Mouse (Mus musculus) brown adipose tissue, adult 24 weeks (tissue): Measurements from ENCODE around the gene Tepsin. TPM values are rescaled to one million over a fixed set of nuclear protein-coding genes. Genes with fewer than 3 reads are reported as not detected.

Source experiments
- polyA plus RNA-seq: library from polyadenylated mRNA; stranded (reverse); fragments of >200 nt; gene quantifications from 2 replicates; pipeline ENCODE4 v1.2.4, GENCODE M21; 2012; ENCODE audit not compliant: missing spikeins, insufficient read depth, insufficient read length

Tepsin gene
- polyA plus RNA-seq, 1 experiment: 4.8 TPM

Other genes starting within 250 kb of the Tepsin start
- gene Chmp6, start 185.3 kb downstream of the Tepsin start, polyA plus RNA-seq: 18.2 and 22.0 TPM in 2 replicates
- 2.7 and 5.5 TPM in 2 replicates for gene Baiap2, start 156.0 kb downstream of the Tepsin start, polyA plus RNA-seq
- 6.7 and 12.0 TPM in 2 replicates for gene Aatk, start 51.6 kb downstream of the Tepsin start, polyA plus RNA-seq
- 1.9 and 3.0 TPM in 2 replicates for gene Cep131, start 11.9 kb downstream of the Tepsin start, polyA plus RNA-seq
- gene Ndufaf8, start 197 bp upstream of the Tepsin start, polyA plus RNA-seq: 84.1 and 118 TPM in 2 replicates
- 80.3 and 82.0 TPM in 2 replicates for gene Slc38a10, start 52.6 kb upstream of the Tepsin start, polyA plus RNA-seq
- 5.7 and 5.9 TPM in 2 replicates for gene Bahcc1, start 134.2 kb upstream of the Tepsin start, polyA plus RNA-seq
- 325 and 418 TPM in 2 replicates for gene Actg1, start 249.8 kb upstream of the Tepsin start, polyA plus RNA-seq